Mouse (Mus musculus): ENCODE data around the gene Lrrk2. TPM values are rescaled to one million over a fixed set of nuclear protein-coding genes. Genes with fewer than 3 reads are reported as not detected.

The Lrrk2 gene
- polyA plus RNA-seq (2014; fragmentation: Nextera tagmentation; extraction: Ambion mirVana), result 8.2 and 8.3 TPM in 2 replicates

DNA sequence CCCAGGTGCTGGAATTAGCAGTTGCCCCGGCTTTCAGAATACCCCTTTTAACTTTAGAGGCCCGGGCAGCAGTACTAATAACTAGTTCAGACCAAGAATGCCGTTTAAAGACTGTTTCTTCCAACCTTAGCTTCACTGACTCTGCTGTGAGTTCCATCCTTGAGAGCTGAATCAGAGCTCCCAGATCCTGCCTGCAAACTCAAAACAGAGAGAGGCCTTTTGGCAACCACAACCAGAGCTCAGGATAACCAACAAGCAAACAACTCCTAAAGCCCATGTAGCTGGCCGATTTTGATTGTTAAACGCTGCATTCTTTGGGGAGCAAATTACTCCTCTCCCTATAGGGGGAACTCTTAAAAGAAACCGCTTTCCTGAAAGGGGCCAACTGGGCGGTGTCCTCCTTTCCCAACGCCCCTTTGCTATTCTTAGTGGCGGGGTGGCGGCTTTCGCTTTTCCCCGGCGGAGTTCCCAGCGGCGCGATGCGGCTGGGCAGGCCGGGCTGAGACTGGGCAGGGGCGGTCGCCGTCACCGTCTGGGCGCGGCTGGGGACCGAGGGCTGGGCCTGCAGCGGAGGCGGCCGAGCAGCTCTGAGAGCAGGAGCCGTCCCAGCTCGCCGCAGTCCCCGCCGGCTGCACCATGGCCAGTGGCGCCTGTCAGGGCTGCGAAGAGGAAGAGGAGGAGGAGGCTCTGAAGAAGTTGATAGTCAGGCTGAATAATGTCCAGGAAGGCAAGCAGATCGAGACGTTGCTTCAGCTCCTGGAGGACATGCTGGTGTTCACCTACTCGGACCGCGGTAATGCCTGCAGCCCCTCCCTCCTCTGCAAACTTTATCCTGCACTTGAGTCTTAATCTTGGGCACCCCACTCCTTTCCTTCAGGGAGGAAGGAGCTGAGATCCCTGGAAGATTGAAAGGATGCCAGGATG is at the start of gene Lrrk2:
Gene Lrrk2 (plus strand): TSS at position 531 of the 924 bp plus-strand sequence.
- H3K4me2 ChIP-seq, result peak within 1 kb of the TSS; percentile 77
- peak; percentile 22 for TF ChIP-seq CTCF (IDR thresholded peaks at IDR 0.05; ENCODE audit: low read depth)
- WGBS, result 3% methylated on average over 40 of the region's 40 CpGs
- H3K9me3 ChIP-seq (ENCODE audit: low read depth, low read length), result no peaks in the 10 kb centered on the region
- H3K4me1 ChIP-seq (ENCODE audit: insufficient read depth), result 0 out of 2 replicates have a peak, but pooled peaks cover 3% of the 10 kb centered on the region
- H3K27ac ChIP-seq (ENCODE audit: low read depth), result peak within 1 kb of the TSS; percentile 69
- H3K36me3 ChIP-seq (ENCODE audit: insufficient read depth), result no peaks in the 10 kb centered on the region
- H3K9ac ChIP-seq, result peak within 1 kb of the TSS; percentile 70
- peak within 1 kb of the TSS; percentile 54 for H3K4me3 ChIP-seq (ENCODE audit: low read depth, low read length)
- ATAC-seq (ENCODE audit: insufficient read depth) (peak; percentile 99), DNase-seq (peak; percentile 90)
- no peaks in the 10 kb centered on the region for H3K27me3 ChIP-seq (ENCODE audit: insufficient read depth, low read length)

DNA sequence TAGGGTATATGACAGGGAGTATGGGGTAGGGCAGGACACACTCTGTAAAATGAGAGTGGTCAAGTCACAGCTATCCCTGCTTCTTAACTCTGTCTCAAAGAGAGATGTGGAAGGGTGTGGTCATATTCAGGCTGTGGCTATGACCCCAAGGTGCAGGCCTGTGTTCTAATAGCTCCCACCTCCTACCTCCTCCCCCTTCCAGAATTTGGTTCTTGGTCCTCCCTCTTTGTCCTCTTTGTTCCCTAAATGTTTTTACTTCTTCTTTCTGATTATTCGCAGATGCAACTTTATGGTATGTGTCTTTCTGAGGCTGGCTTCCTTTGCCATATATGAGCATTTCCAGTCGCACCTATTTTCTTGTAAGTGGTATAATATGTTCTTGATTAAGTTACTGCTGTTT is 48.5 kb upstream of the Lrrk2 start:
- Histone ChIP-seq H3K36me3 (ENCODE audit: insufficient read depth) (no peaks in the 10 kb centered on the region), H3K27me3 (ENCODE audit: insufficient read depth, low read length) (no peaks in the 10 kb centered on the region), H3K4me3 (ENCODE audit: low read depth, low read length) (no peak overlapping the region), H3K4me1 (ENCODE audit: insufficient read depth) (no peaks in the 10 kb centered on the region), H3K4me2 (no peak overlapping the region), H3K9ac (no peak overlapping the region), H3K9me3 (ENCODE audit: low read depth, low read length) (no peaks in the 10 kb centered on the region), H3K27ac (ENCODE audit: low read depth) (no peak overlapping the region)
- DNase-seq (no peak), ATAC-seq (ENCODE audit: insufficient read depth) (no peak)
- WGBS, result 88% methylated on average over 2 of the region's 2 CpGs
- no peak for TF ChIP-seq CTCF (IDR thresholded peaks at IDR 0.05; ENCODE audit: low read depth)

- ATAC-seq (ENCODE audit: insufficient read depth), result no peak
- no peak overlapping the region for H3K9ac ChIP-seq
- WGBS, result 60% methylated on average over 3 of the region's 3 CpGs
- H3K36me3 ChIP-seq (ENCODE audit: insufficient read depth), result no peaks in the 10 kb centered on the region
- no peak overlapping the region for H3K4me2 ChIP-seq
- no peak for TF ChIP-seq CTCF (IDR thresholded peaks at IDR 0.05; ENCODE audit: low read depth)
- DNase-seq, result no peak
- no peaks in the 10 kb centered on the region for H3K27me3 ChIP-seq (ENCODE audit: insufficient read depth, low read length)
- H3K9me3 ChIP-seq (ENCODE audit: low read depth, low read length), result no peaks in the 10 kb centered on the region
- H3K4me3 ChIP-seq (ENCODE audit: low read depth, low read length), result no peak overlapping the region
- H3K27ac ChIP-seq (ENCODE audit: low read depth), result no peak overlapping the region
- H3K4me1 ChIP-seq (ENCODE audit: insufficient read depth), result no peaks in the 10 kb centered on the region
These were observed 43.8 kb upstream of the Lrrk2 start for GRCm38 (mm10) chr15:91629137-91629536.

DNA sequence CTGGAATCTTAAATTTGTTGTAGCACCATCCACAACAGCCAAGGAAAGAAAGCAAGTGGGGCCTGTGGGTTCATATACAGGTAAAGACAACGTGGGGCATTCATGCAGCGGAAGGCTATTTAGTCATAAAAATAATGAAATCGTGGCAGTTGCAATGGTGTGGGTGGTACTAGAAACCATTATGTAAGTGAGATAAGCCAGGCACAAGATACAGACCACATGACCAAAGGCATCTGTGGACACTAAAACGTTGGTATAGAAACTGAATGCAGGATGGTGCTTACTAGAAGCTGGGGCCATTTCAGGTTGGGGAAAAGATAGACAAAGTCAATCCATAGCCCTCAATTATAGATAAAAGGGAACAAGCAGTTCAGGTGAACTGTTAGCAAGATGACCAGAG is 40.5 kb upstream of the Lrrk2 start:
- no peak overlapping the region for H3K27ac ChIP-seq (ENCODE audit: low read depth)
- no peak overlapping the region for H3K4me3 ChIP-seq (ENCODE audit: low read depth, low read length)
- H3K4me1 ChIP-seq (ENCODE audit: insufficient read depth), result no peaks in the 10 kb centered on the region
- H3K9me3 ChIP-seq (ENCODE audit: low read depth, low read length), result no peaks in the 10 kb centered on the region
- H3K9ac ChIP-seq, result no peak overlapping the region
- H3K4me2 ChIP-seq, result no peak overlapping the region
- no peak for TF ChIP-seq CTCF (IDR thresholded peaks at IDR 0.05; ENCODE audit: low read depth)
- H3K27me3 ChIP-seq (ENCODE audit: insufficient read depth, low read length), result no peaks in the 10 kb centered on the region
- no peaks in the 10 kb centered on the region for H3K36me3 ChIP-seq (ENCODE audit: insufficient read depth)
- 72% methylated on average over 4 of the region's 4 CpGs for WGBS
- DNase-seq (no peak), ATAC-seq (ENCODE audit: insufficient read depth) (no peak)

DNA sequence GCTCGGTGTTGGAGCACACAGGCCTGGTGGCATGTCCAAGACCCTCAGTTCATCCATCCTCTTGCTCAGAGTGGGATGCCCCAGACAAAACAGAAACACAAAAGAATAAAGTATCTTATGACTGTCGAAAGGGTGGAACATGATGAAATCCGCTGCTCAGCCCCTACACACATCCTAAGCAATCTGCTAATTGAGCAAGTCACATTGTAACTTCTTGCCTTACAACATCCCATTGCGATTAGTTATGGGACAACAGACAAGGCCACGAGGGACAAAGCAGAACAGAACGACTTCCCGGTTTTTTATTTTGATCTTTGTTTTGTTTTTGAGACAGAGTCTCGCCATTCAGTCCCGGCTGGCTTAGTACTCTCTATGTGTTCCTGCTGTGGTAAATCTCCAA is 39.9 kb upstream of the Lrrk2 start:
- no peak for ATAC-seq (ENCODE audit: insufficient read depth)
- Histone ChIP-seq H3K9ac (no peak overlapping the region), H3K4me3 (ENCODE audit: low read depth, low read length) (no peak overlapping the region), H3K4me1 (ENCODE audit: insufficient read depth) (no peaks in the 10 kb centered on the region), H3K4me2 (no peak overlapping the region), H3K9me3 (ENCODE audit: low read depth, low read length) (no peaks in the 10 kb centered on the region), H3K27ac (ENCODE audit: low read depth) (no peak overlapping the region), H3K27me3 (ENCODE audit: insufficient read depth, low read length) (no peaks in the 10 kb centered on the region), H3K36me3 (ENCODE audit: insufficient read depth) (no peaks in the 10 kb centered on the region)
- no peak for DNase-seq
- WGBS, result 82% methylated on average over 9 of the region's 9 CpGs
- TF ChIP-seq CTCF (IDR thresholded peaks at IDR 0.05; ENCODE audit: low read depth), result no peak

DNA sequence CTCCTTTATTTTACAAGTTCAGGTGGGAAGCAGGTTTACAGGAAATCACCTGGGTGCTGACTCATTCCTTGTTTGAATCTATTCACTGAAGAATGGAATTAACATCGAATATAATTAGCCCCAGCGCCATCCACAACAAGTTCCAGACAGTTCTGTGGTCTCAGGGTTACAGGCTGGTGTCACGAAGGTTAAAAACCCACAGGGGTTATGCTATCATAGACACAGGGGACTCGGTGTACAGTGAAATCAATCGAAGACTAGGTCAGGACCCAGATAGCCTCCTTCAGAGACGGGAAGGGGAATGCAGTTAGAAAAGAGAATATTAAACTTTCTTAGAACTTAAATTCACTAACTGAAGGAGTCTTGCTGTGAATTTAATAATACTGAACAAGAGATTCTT is 39.2 kb upstream of the Lrrk2 start:
- DNase-seq (no peak), ATAC-seq (ENCODE audit: insufficient read depth) (no peak)
- H3K9ac ChIP-seq, result no peak overlapping the region
- H3K27me3 ChIP-seq (ENCODE audit: insufficient read depth, low read length), result no peaks in the 10 kb centered on the region
- 63% methylated on average over 6 of the region's 6 CpGs for WGBS
- H3K4me3 ChIP-seq (ENCODE audit: low read depth, low read length), result no peak overlapping the region
- no peaks in the 10 kb centered on the region for H3K9me3 ChIP-seq (ENCODE audit: low read depth, low read length)
- no peaks in the 10 kb centered on the region for H3K4me1 ChIP-seq (ENCODE audit: insufficient read depth)
- H3K36me3 ChIP-seq (ENCODE audit: insufficient read depth), result no peaks in the 10 kb centered on the region
- H3K4me2 ChIP-seq, result no peak overlapping the region
- TF ChIP-seq CTCF (IDR thresholded peaks at IDR 0.05; ENCODE audit: low read depth), result no peak
- H3K27ac ChIP-seq (ENCODE audit: low read depth), result no peak overlapping the region

DNA sequence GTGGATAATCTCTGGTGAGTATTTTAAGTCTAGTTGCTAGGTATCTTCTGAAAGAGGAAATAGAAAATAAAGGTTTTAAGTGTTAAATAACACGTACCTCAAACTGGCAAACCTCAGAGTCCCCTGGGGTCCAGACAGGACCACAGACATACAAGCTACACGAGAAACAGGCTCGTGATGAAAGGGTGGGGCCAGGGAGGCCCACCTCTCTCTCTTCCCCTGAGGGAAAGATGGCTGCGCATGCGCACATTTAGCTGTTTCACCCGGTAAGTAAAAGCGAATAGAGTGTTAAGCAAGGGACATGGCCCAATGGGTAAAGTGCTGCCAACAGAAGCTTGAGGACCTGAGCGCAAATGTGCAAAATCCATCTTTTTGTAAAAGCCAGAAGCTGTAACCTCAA is 38.7 kb upstream of the Lrrk2 start:
- no peak for TF ChIP-seq CTCF (IDR thresholded peaks at IDR 0.05; ENCODE audit: low read depth)
- Histone ChIP-seq H3K27ac (ENCODE audit: low read depth) (no peak overlapping the region), H3K27me3 (ENCODE audit: insufficient read depth, low read length) (no peaks in the 10 kb centered on the region), H3K9me3 (ENCODE audit: low read depth, low read length) (no peaks in the 10 kb centered on the region), H3K4me1 (ENCODE audit: insufficient read depth) (no peaks in the 10 kb centered on the region), H3K4me3 (ENCODE audit: low read depth, low read length) (no peak overlapping the region), H3K4me2 (no peak overlapping the region), H3K36me3 (ENCODE audit: insufficient read depth) (no peaks in the 10 kb centered on the region), H3K9ac (no peak overlapping the region)
- DNase-seq (no peak), ATAC-seq (ENCODE audit: insufficient read depth) (no peak)
- 77% methylated on average over 8 of the region's 8 CpGs for WGBS
